Mouse (Mus musculus) hindbrain, embryonic 12.5 days (tissue): ENCODE measurements around the gene Atp5j2. TPM values are rescaled to one million over a fixed set of nuclear protein-coding genes. Genes with fewer than 3 reads are reported as not detected.
A peak's percentile ranks its signal among the peaks of the same experiment; 100 is the strongest.

Experiments used
- ATAC-seq: fragments of 200-750 bp; cut with Nextera tagmentation; 2 replicates; pipeline ENCODE4 v1.8.0; 2017; ENCODE audit warnings: moderate TSS enrichment; ENCODE audit not compliant: low FRiP score
- H3K27ac ChIP-seq: fragments of 300-500 bp; sonication (generic); 2 replicates; pipeline ENCODE4 v1.5.1; 2016; ENCODE audit warnings: mild to moderate bottlenecking
- H3K27me3 ChIP-seq: fragments of 300-500 bp; sonication (generic); 2 replicates; pipeline ENCODE4 v1.6.1; 2016; ENCODE audit warnings: mild to moderate bottlenecking
- H3K36me3 ChIP-seq: fragments of 300-500 bp; sonication (generic); 2 replicates; pipeline ENCODE4 v1.6.1; 2016; ENCODE audit warnings: mild to moderate bottlenecking
- H3K4me1 ChIP-seq: fragments of 300-500 bp; sonication (generic); 2 replicates; pipeline ENCODE4 v1.6.1; 2016
- H3K4me2 ChIP-seq: fragments of 300-500 bp; sonication (generic); replicated peaks from 2 replicates; pipeline ENCODE4 v1.6.1; 2016; ENCODE audit warnings: mild to moderate bottlenecking
- H3K4me3 ChIP-seq: fragments of 300-500 bp; sonication (generic); 2 replicates; pipeline ENCODE4 v1.5.1; 2016; ENCODE audit warnings: mild to moderate bottlenecking
- H3K9ac ChIP-seq: fragments of 300-500 bp; sonication (generic); 2 replicates; pipeline ENCODE4 v1.6.1; 2016; ENCODE audit warnings: mild to moderate bottlenecking, moderate library complexity
- H3K9me3 ChIP-seq: fragments of 300-500 bp; sonication (generic); replicated peaks from 2 replicates; pipeline ENCODE4 v1.6.1; 2016; ENCODE audit warnings: mild to moderate bottlenecking
- WGBS: fragments of 180-500 bp; shearing (Covaris S2); methylation state at CpG from one replicate; pipeline ENCODE4 v1.1.7; 2016; 5-methylcytosine and 5-hydroxymethylcytosine counted together
- polyA plus RNA-seq: library from polyadenylated mRNA; unstranded; fragments of >200 nt; fragmentation: Nextera tagmentation; extraction: Ambion mirVana; gene quantifications from 2 replicates; pipeline ENCODE4 v1.2.1, GENCODE M21; 2016

The Atp5j2 gene
- polyA plus RNA-seq, 1 experiment from 2014 or later: 529 TPM

DNA sequence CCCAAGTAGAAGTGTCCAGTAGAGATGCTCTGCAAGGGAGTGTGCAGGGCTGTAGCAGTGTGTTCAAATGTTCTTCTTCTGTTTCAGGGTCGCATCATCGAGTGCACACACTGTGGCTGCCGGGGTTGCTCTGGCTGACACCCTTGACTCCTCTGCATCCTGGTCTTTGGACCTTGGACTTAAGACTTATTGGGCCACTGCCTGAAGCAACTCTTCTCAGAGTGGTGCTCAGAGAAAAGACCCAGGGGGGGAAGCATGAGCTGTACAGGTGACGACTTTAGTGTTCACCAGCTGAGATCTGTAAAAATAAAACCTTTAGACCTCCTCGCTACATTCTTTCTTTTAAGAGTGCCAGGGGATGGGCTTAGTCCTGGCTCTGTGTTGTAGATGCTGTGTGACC, 44.1 kb downstream of the Atp5j2 start:
- no peak overlapping the region for H3K4me2 ChIP-seq
- no peaks in the 10 kb centered on the region for H3K9me3 ChIP-seq
- H3K27ac ChIP-seq: no peak overlapping the region
- peaks cover 97% of the 10 kb centered on the region for H3K36me3 ChIP-seq
- H3K4me3 ChIP-seq: no peak overlapping the region
- no peaks in the 10 kb centered on the region for H3K4me1 ChIP-seq
- no peak for ATAC-seq
- 90% methylated on average over 5 of the region's 5 CpGs for WGBS
- H3K9ac ChIP-seq: no peak overlapping the region
- no peaks in the 10 kb centered on the region for H3K27me3 ChIP-seq

DNA sequence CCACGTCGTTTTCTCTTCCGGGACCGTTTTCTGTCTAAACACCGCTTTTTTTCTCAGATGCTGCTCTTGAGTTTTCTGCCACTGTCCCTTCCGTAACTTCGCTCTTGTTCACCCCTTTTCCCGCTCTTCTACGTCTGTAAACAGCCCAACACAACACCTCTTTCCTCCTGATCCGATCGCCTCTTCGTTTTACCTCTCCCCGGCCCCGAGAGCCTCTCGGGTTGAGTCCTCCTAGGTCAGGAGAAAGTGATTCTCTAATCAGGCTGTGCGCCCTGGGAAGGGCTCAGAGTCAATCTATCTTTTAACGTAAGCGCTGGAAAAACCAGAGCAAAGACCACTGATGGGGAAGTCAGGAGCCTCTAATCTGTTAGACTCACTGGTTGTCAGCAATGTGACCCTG, 51.3 kb downstream of the Atp5j2 start:
- peak overlapping the region; percentile 87 for H3K4me2 ChIP-seq
- H3K36me3 ChIP-seq: peaks cover 57% of the 10 kb centered on the region
- 2% methylated on average over 18 of the region's 18 CpGs for WGBS
- H3K27me3 ChIP-seq: no peaks in the 10 kb centered on the region
- peaks cover 28% of the 10 kb centered on the region for H3K4me1 ChIP-seq
- peak overlapping the region; percentile 90 for H3K27ac ChIP-seq
- peak overlapping the region; percentile 94 for H3K4me3 ChIP-seq
- H3K9ac ChIP-seq: peak overlapping the region; percentile 88
- H3K9me3 ChIP-seq: no peaks in the 10 kb centered on the region
- ATAC-seq: peak; percentile 3; the same call in 1 of the 2 replicates

DNA sequence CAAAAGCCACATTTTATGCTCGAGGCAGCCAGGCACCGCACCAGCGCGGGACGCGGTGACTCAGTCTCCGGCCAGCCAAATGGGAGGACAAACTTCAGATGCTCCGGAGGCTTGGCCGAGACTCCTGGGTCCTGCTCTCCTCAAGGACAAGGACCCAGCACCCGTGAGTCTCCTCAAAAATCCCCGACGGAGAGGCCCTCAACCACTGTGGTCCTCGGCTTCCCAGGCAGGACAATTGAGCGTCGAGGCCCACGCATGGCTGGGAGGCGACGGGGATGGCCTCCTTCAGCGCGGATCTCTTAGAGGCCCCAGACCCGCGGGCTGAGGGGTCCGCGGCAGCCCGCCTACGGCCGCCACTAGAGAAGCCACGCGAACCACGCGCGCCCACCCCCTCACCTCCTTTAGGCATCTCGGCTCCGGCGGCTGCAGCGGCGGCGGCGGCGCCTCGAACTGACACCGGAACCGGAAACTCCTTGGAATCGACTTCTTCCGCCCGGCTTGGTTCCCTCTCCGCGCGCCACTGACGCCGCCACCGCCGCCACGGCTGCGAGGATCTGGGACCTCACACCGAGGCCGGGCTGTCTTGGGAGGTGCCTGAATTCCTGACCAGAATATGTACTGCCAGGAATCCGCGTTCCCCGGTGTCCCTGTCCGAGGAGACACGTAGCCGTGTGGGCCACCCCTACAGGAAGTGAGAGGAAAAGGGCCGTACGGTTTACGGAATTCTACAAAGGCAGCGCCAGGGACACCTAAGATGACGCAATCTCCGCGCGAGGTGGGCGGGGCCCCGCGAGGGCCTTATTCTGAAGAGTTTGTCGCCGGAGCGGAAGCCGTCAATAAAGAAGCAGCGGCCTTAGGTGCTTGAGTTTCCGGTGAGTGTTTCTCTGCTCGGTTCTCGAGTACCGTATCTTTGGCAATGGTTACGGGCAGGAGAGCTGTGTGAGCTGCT, 52.0 kb downstream of the Atp5j2 start, which contains the start of the genes Pdap1 and Bud31:
Pdap1 (minus strand) TSS at position 668 of the 949 bp plus-strand sequence.
Bud31 (plus strand) TSS at position 792 of the 949 bp plus-strand sequence.
- H3K9me3 ChIP-seq: no peaks in the 10 kb centered on the region
- peaks cover 57% of the 10 kb centered on the region for H3K36me3 ChIP-seq
- H3K9ac ChIP-seq: peak within 1 kb of the TSS; percentile 88
- H3K4me1 ChIP-seq: peaks cover 28% of the 10 kb centered on the region
- H3K27me3 ChIP-seq: no peaks in the 10 kb centered on the region
- under 1% methylated on average over 79 of the region's 84 CpGs for WGBS
- peak within 1 kb of the TSS; percentile 87 for H3K4me2 ChIP-seq
- peak; percentile 94 for ATAC-seq
- H3K27ac ChIP-seq: peak within 1 kb of the TSS; percentile 90
- peak within 1 kb of the TSS; percentile 94 for H3K4me3 ChIP-seq

DNA sequence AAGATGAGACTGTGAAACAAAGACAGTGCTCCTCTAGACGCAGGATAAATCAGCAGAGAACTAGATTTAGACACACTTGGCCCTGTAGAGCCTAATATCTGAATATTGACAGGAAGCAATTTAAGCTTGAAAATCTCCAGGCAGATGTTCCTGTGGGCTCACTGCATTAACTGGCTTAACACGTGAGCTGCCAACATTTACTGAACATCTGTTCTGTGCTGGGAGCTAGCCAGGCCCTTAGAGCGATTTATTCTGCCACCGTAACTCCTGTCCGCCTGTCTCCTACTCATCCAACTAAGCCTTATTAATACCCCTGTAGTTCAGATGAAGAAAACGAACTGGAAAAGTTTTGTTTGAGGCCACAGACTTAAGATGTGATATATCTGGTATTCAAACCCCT, 53.0 kb downstream of the Atp5j2 start:
- WGBS: 20% methylated on average over 6 of the region's 6 CpGs
- H3K4me1 ChIP-seq: peaks cover 28% of the 10 kb centered on the region
- no peak for ATAC-seq
- H3K4me3 ChIP-seq: peak overlapping the region; percentile 94
- H3K36me3 ChIP-seq: peaks cover 57% of the 10 kb centered on the region
- no peaks in the 10 kb centered on the region for H3K27me3 ChIP-seq
- no peak overlapping the region for H3K27ac ChIP-seq
- H3K9ac ChIP-seq: peak overlapping the region; percentile 88
- no peaks in the 10 kb centered on the region for H3K9me3 ChIP-seq
- peak overlapping the region; percentile 87 for H3K4me2 ChIP-seq

Other genes starting within 250 kb of the Atp5j2 start
- gene Smurf1, start 226.2 kb downstream of the Atp5j2 start, polyA plus RNA-seq: 32.6 and 33.3 TPM in 2 replicates
- not detected in 2 replicates for gene Gm4871, start 159.3 kb downstream of the Atp5j2 start, polyA plus RNA-seq
- gene 1700018F24Rik, start 149.1 kb downstream of the Atp5j2 start, polyA plus RNA-seq: not detected in 2 replicates
- 191 and 201 TPM in 2 replicates for gene Arpc1a, start 108.2 kb downstream of the Atp5j2 start, polyA plus RNA-seq
- not detected in 2 replicates for gene Kpna7, start 108.0 kb downstream of the Atp5j2 start, polyA plus RNA-seq
- 95.5 and 108 TPM in 2 replicates for gene Arpc1b, start 77.8 kb downstream of the Atp5j2 start, polyA plus RNA-seq
- gene Pdap1, start 51.8 kb downstream of the Atp5j2 start, polyA plus RNA-seq: 111 and 144 TPM in 2 replicates
- gene Bud31, start 51.7 kb downstream of the Atp5j2 start, polyA plus RNA-seq: 210 and 215 TPM in 2 replicates
- gene Ptcd1, start 25.0 kb downstream of the Atp5j2 start, polyA plus RNA-seq: 20.6 and 21.3 TPM in 2 replicates
- gene Cpsf4, start 24.8 kb downstream of the Atp5j2 start, polyA plus RNA-seq: 58.1 and 58.4 TPM in 2 replicates
- 10.5 and 11.3 TPM in 2 replicates for gene Zkscan14, start 9.8 kb upstream of the Atp5j2 start, polyA plus RNA-seq
- gene Zkscan5, start 12.5 kb upstream of the Atp5j2 start, polyA plus RNA-seq: 17.9 and 20.2 TPM in 2 replicates
- 43.6 and 45.9 TPM in 2 replicates for gene Zfp655, start 39.7 kb upstream of the Atp5j2 start, polyA plus RNA-seq
- gene Zscan25, start 88.4 kb upstream of the Atp5j2 start, polyA plus RNA-seq: 0.38 and 0.79 TPM in 2 replicates
- not detected in 2 replicates for gene Cyp3a57, start 153.2 kb upstream of the Atp5j2 start, polyA plus RNA-seq